ENCODE assay signal across 1 mouse cellular context in genomic region chr4:120569486-120570437, GRCm38 (mm10).
TF ChIP-seq lines count a peak whose summit lies in the region.

Ctps (minus strand) TSS chr4:120570276.

TF ChIP-seq in CH12.LX, 34 proteins besides CTCF, POLR2A, EP300 and RAD21 (continued from another document):
- TF ChIP-seq JUN (IDR thresholded peaks at IDR 0.05; ENCODE audit: insufficient read depth, low read depth, low read length) (no peak), GABPA (IDR thresholded peaks at IDR 0.05; ENCODE audit: insufficient replicate concordance, low read depth, low read length) (no peak), MAX (IDR thresholded peaks at IDR 0.05; ENCODE audit: low read length) (peak; percentile 90)
